Mouse (Mus musculus) adrenal gland, postnatal 14 days (tissue): ENCODE measurements around the gene Gm28998. TPM values are rescaled to one million over a fixed set of nuclear protein-coding genes. Genes with fewer than 3 reads are reported as not detected.
"Not testable (repeated sequence)": the region's sequence is repeated elsewhere in the genome, so short reads cannot be mapped to it uniquely, and the experiment has no call there.

Experiments
- DNase-seq: peaks from one replicate; pipeline ENCODE4 v3.0.0; 2021; ENCODE audit warnings: mixed read lengths
- long read RNA-seq, 2 experiments: library from polyadenylated mRNA; stranded (forward); transcript quantifications; one replicate each; pipeline ENCODE4 v2.0.0; 2021
- total RNA-seq: library from RNA; stranded (reverse); gene quantifications from 2 replicates; pipeline ENCODE4 v1.2.3, GENCODE M21; 2021

Gene Gm28998
- total RNA-seq = not detected in 2 replicates
- long read RNA-seq, experiment 1 = 0 reads
- long read RNA-seq, experiment 2 = 0 reads

DNA sequence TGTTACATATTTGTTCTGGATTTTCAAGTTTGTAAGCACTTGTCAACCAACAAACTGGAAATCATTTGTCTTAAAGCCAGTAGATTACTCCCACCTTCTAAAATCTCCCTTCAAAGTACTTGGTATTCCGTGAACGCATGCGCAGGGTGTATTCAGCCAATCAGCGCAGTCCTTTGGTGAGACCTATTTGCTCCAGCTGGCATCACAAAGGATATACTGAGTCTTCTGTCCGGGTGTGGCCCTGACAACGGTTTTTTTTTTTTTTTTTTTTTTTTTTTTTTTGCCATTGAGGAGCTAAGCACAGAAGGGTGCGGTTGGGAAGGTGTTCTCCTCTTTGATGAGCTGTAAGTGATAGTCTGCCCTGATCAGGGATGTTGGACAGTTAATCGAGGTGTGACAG lies at the start of gene Gm28998:
TSS of gene Gm28998 (plus strand) at position 301 of the 400 bp plus-strand sequence.
- DNase-seq = not testable (repeated sequence)

Other genes starting within 250 kb of the Gm28998 start
- gene Gm21244, start 84.5 kb upstream of the Gm28998 start, total RNA-seq = not detected in 2 replicates
- not detected in 2 replicates for gene Gm21788, start 151.2 kb downstream of the Gm28998 start, total RNA-seq